Mouse (Mus musculus): ENCODE results near the gene Bcl10. TPM values are rescaled to one million over a fixed set of nuclear protein-coding genes. Genes with fewer than 3 reads are reported as not detected.
"Not testable (repeated sequence)": the region's sequence is repeated elsewhere in the genome, so short reads cannot be mapped to it uniquely, and the experiment has no call there.

Bcl10 gene
- total and polyA plus RNA-seq, 2 experiments from 2014 or later: 32.8 to 36.4 TPM

- no peaks in the 10 kb centered on the region for H3K27me3 ChIP-seq (ENCODE audit: insufficient read depth, low read length)
- no peaks in the 10 kb centered on the region for H3K4me1 ChIP-seq (ENCODE audit: insufficient read depth, low read length)
- no peak overlapping the region for H3K27ac ChIP-seq
- H3K4me2 ChIP-seq (ENCODE audit: low read depth, low read length): no peak overlapping the region
- no peaks in the 10 kb centered on the region for H3K36me3 ChIP-seq (ENCODE audit: insufficient read depth, low read length)
- ATAC-seq (no peak), DNase-seq (ENCODE audit: low spot score) (no peak)
- no peak for TF ChIP-seq CTCF (IDR thresholded peaks at IDR 0.05; ENCODE audit: low read depth)
- no peaks in the 10 kb centered on the region for H3K9me3 ChIP-seq (ENCODE audit: low read length)
- WGBS: 90% methylated on average over 7 of the region's 7 CpGs
- no peak overlapping the region for H3K9ac ChIP-seq (replicated peaks; ENCODE audit: low read length)
- no peak overlapping the region for H3K4me3 ChIP-seq (ENCODE audit: low read length)
Measured at GRCm38 (mm10) chr3:145912512-145912911, 10.1 kb upstream of the Bcl10 start.

GRCm38 (mm10) chr3:145913263-145913662, 9.3 kb upstream of the Bcl10 start:
- H3K4me2 ChIP-seq (ENCODE audit: low read depth, low read length): no peak overlapping the region
- 83% methylated on average over 6 of the region's 6 CpGs for WGBS
- H3K4me3 ChIP-seq (ENCODE audit: low read length): no peak overlapping the region
- TF ChIP-seq CTCF (IDR thresholded peaks at IDR 0.05; ENCODE audit: low read depth): no peak
- H3K27me3 ChIP-seq (ENCODE audit: insufficient read depth, low read length): no peaks in the 10 kb centered on the region
- no peaks in the 10 kb centered on the region for H3K9me3 ChIP-seq (ENCODE audit: low read length)
- H3K9ac ChIP-seq (replicated peaks; ENCODE audit: low read length): no peak overlapping the region
- no peak overlapping the region for H3K27ac ChIP-seq
- no peak for ATAC-seq
- H3K4me1 ChIP-seq (ENCODE audit: insufficient read depth, low read length): no peaks in the 10 kb centered on the region
- H3K36me3 ChIP-seq (ENCODE audit: insufficient read depth, low read length): no peaks in the 10 kb centered on the region
- DNase-seq (ENCODE audit: low spot score): no peak

- DNase-seq (ENCODE audit: low spot score); H3K27ac ChIP-seq; ATAC-seq; H3K4me1 ChIP-seq (ENCODE audit: insufficient read depth, low read length); H3K36me3 ChIP-seq (ENCODE audit: insufficient read depth, low read length); H3K4me3 ChIP-seq (ENCODE audit: low read length); H3K4me2 ChIP-seq (ENCODE audit: low read depth, low read length); H3K27me3 ChIP-seq (ENCODE audit: insufficient read depth, low read length); H3K9ac ChIP-seq (replicated peaks; ENCODE audit: low read length); H3K9me3 ChIP-seq (ENCODE audit: low read length): not testable (repeated sequence)
- 69% methylated on average over 7 of the region's 7 CpGs for WGBS
Measured at GRCm38 (mm10) chr3:145913942-145914341, 8.7 kb upstream of the Bcl10 start.

GRCm38 (mm10) chr3:145916374-145916773, 6.2 kb upstream of the Bcl10 start:
- no peak for TF ChIP-seq CTCF (IDR thresholded peaks at IDR 0.05; ENCODE audit: low read depth)
- Histone ChIP-seq H3K27ac (no peak overlapping the region), H3K36me3 (ENCODE audit: insufficient read depth, low read length) (no peaks in the 10 kb centered on the region), H3K4me3 (ENCODE audit: low read length) (no peak overlapping the region), H3K27me3 (ENCODE audit: insufficient read depth, low read length) (no peaks in the 10 kb centered on the region), H3K4me2 (ENCODE audit: low read depth, low read length) (no peak overlapping the region), H3K4me1 (ENCODE audit: insufficient read depth, low read length) (no peaks in the 10 kb centered on the region), H3K9me3 (ENCODE audit: low read length) (no peaks in the 10 kb centered on the region), H3K9ac (replicated peaks; ENCODE audit: low read length) (no peak overlapping the region)
- WGBS: 87% methylated on average over 5 of the region's 5 CpGs
- ATAC-seq (no peak), DNase-seq (ENCODE audit: low spot score) (no peak)

GRCm38 (mm10) chr3:145916826-145917225, 5.8 kb upstream of the Bcl10 start:
- H3K9ac ChIP-seq (replicated peaks; ENCODE audit: low read length): no peak overlapping the region
- no peak overlapping the region for H3K4me3 ChIP-seq (ENCODE audit: low read length)
- no peak for ATAC-seq
- TF ChIP-seq CTCF (IDR thresholded peaks at IDR 0.05; ENCODE audit: low read depth): no peak
- H3K4me2 ChIP-seq (ENCODE audit: low read depth, low read length): no peak overlapping the region
- no peaks in the 10 kb centered on the region for H3K36me3 ChIP-seq (ENCODE audit: insufficient read depth, low read length)
- H3K27me3 ChIP-seq (ENCODE audit: insufficient read depth, low read length): no peaks in the 10 kb centered on the region
- no peak for DNase-seq (ENCODE audit: low spot score)
- 90% methylated on average over 4 of the region's 4 CpGs for WGBS
- H3K9me3 ChIP-seq (ENCODE audit: low read length): no peaks in the 10 kb centered on the region
- no peak overlapping the region for H3K27ac ChIP-seq
- no peaks in the 10 kb centered on the region for H3K4me1 ChIP-seq (ENCODE audit: insufficient read depth, low read length)

GRCm38 (mm10) chr3:145922971-145923370, 367 bp downstream of the Bcl10 start:
- no peaks in the 10 kb centered on the region for H3K36me3 ChIP-seq (ENCODE audit: insufficient read depth, low read length)
- no peak for ATAC-seq
- H3K9ac ChIP-seq (replicated peaks; ENCODE audit: low read length): no peak overlapping the region
- TF ChIP-seq CTCF (IDR thresholded peaks at IDR 0.05; ENCODE audit: low read depth): no peak
- H3K4me2 ChIP-seq (ENCODE audit: low read depth, low read length): no peak overlapping the region
- no peaks in the 10 kb centered on the region for H3K9me3 ChIP-seq (ENCODE audit: low read length)
- DNase-seq (ENCODE audit: low spot score): no peak
- H3K27ac ChIP-seq: no peak overlapping the region
- no peaks in the 10 kb centered on the region for H3K27me3 ChIP-seq (ENCODE audit: insufficient read depth, low read length)
- 0 out of 2 replicates have a peak, but pooled peaks cover 9% of the 10 kb centered on the region for H3K4me1 ChIP-seq (ENCODE audit: insufficient read depth, low read length)
- 82% methylated on average over 3 of the region's 3 CpGs for WGBS
- no peak overlapping the region for H3K4me3 ChIP-seq (ENCODE audit: low read length)

GRCm38 (mm10) chr3:145923874-145924577, 1.4 kb downstream of the Bcl10 start:
- under 1% methylated on average over 58 of the region's 58 CpGs for WGBS
- peak; percentile 100 for DNase-seq (ENCODE audit: low spot score)
- peak overlapping the region; percentile 91 for H3K9ac ChIP-seq (replicated peaks; ENCODE audit: low read length)
- peak overlapping the region; percentile 95 for H3K27ac ChIP-seq
- H3K36me3 ChIP-seq (ENCODE audit: insufficient read depth, low read length): no peaks in the 10 kb centered on the region
- TF ChIP-seq CTCF (IDR thresholded peaks at IDR 0.05; ENCODE audit: low read depth): no peak
- no peaks in the 10 kb centered on the region for H3K9me3 ChIP-seq (ENCODE audit: low read length)
- peak; percentile 100 for ATAC-seq
- peak overlapping the region; percentile 93 for H3K4me3 ChIP-seq (ENCODE audit: low read length)
- no peaks in the 10 kb centered on the region for H3K27me3 ChIP-seq (ENCODE audit: insufficient read depth, low read length)
- 0 out of 2 replicates have a peak, but pooled peaks cover 9% of the 10 kb centered on the region for H3K4me1 ChIP-seq (ENCODE audit: insufficient read depth, low read length)
- H3K4me2 ChIP-seq (ENCODE audit: low read depth, low read length): peak overlapping the region; percentile 83
